Mouse (Mus musculus): ENCODE results near the gene Kcnb1.

Gene Kcnb1

GRCm38 (mm10) chr2:167081639-167082038 is 108.3 kb downstream of the Kcnb1 start:
- peak; percentile 68 to 79 for DNase-seq (ENCODE audit: low spot score in 2 of 2)

- DNase-seq (ENCODE audit: low spot score in 2 of 2) = peak; percentile 48
Measured at GRCm38 (mm10) chr2:167081135-167081534, 108.8 kb downstream of the Kcnb1 start.

GRCm38 (mm10) chr2:167080387-167080786 is 109.6 kb downstream of the Kcnb1 start:
- DNase-seq (ENCODE audit: low spot score in 2 of 2) = no peak

GRCm38 (mm10) chr2:167079535-167080257 is 110.3 kb downstream of the Kcnb1 start:
- no peak for DNase-seq (ENCODE audit: low spot score in 2 of 2)

GRCm38 (mm10) chr2:167078931-167079495 is 110.9 kb downstream of the Kcnb1 start:
- DNase-seq (ENCODE audit: low spot score in 2 of 2) = no peak

- DNase-seq (ENCODE audit: low spot score in 2 of 2) = no peak
Measured at GRCm38 (mm10) chr2:167078486-167078885, 111.5 kb downstream of the Kcnb1 start.

GRCm38 (mm10) chr2:167077199-167077962 is 112.6 kb downstream of the Kcnb1 start:
- no peak for DNase-seq (ENCODE audit: low spot score in 2 of 2)

GRCm38 (mm10) chr2:167076759-167077158 is 113.2 kb downstream of the Kcnb1 start:
- no peak for DNase-seq (ENCODE audit: low spot score in 2 of 2)

- no peak for DNase-seq (ENCODE audit: low spot score in 2 of 2)
Measured at GRCm38 (mm10) chr2:167076352-167076751, 113.6 kb downstream of the Kcnb1 start.

GRCm38 (mm10) chr2:167074587-167074986 is 115.4 kb downstream of the Kcnb1 start:
- DNase-seq (ENCODE audit: low spot score in 2 of 2) = no peak

GRCm38 (mm10) chr2:167071641-167072601 is 118.0 kb downstream of the Kcnb1 start:
- DNase-seq (ENCODE audit: low spot score in 2 of 2) = peak; percentile 83 to 89

GRCm38 (mm10) chr2:167071266-167071640 is 118.7 kb downstream of the Kcnb1 start:
- DNase-seq (ENCODE audit: low spot score in 2 of 2) = no peak

GRCm38 (mm10) chr2:167070341-167070740 is 119.6 kb downstream of the Kcnb1 start:
- no peak for DNase-seq (ENCODE audit: low spot score in 2 of 2)

- peak in 1 of 2 experiments; percentile 33 for DNase-seq (ENCODE audit: low spot score in 2 of 2)
Measured at GRCm38 (mm10) chr2:167067575-167067974, 122.4 kb downstream of the Kcnb1 start.

GRCm38 (mm10) chr2:167066528-167067516 is 123.1 kb downstream of the Kcnb1 start:
- DNase-seq (ENCODE audit: low spot score in 2 of 2) = no peak

- DNase-seq (ENCODE audit: low spot score in 2 of 2) = no peak
Measured at GRCm38 (mm10) chr2:167066031-167066430, 123.9 kb downstream of the Kcnb1 start.

GRCm38 (mm10) chr2:167064601-167065295 is 125.2 kb downstream of the Kcnb1 start:
- DNase-seq (ENCODE audit: low spot score in 2 of 2) = no peak

- no peak for DNase-seq (ENCODE audit: low spot score in 2 of 2)
Measured at GRCm38 (mm10) chr2:167063906-167064496, 126.0 kb downstream of the Kcnb1 start.

Data from spleen, postnatal 36 days (tissue).